Mouse (Mus musculus) embryonic facial prominence, embryonic 15.5 days (tissue): ENCODE results near the gene Pctp. TPM values are rescaled to one million over a fixed set of nuclear protein-coding genes. Genes with fewer than 3 reads are reported as not detected.

Experiments
- ATAC-seq: fragments of 200-750 bp; cut with Nextera tagmentation; 2 replicates; pipeline ENCODE4 v1.8.0; 2017; ENCODE audit warnings: low read depth, moderate TSS enrichment; ENCODE audit not compliant: insufficient number of reproducible peaks, low FRiP score, low TSS enrichment
- H3K27ac ChIP-seq: fragments of 300-500 bp; sonication (generic); replicated peaks from 2 replicates; pipeline ENCODE4 v1.5.1; 2015; ENCODE audit warnings: mild to moderate bottlenecking, inconsistent platforms
- H3K27me3 ChIP-seq: fragments of 300-500 bp; sonication (generic); 2 replicates; pipeline ENCODE4 v1.6.1; 2015; ENCODE audit warnings: inconsistent platforms
- H3K36me3 ChIP-seq: fragments of 300-500 bp; sonication (generic); 2 replicates; pipeline ENCODE4 v1.6.1; 2015; ENCODE audit warnings: mild to moderate bottlenecking, inconsistent platforms
- H3K4me1 ChIP-seq: fragments of 300-500 bp; sonication (generic); 2 replicates; pipeline ENCODE4 v1.6.1; 2015; ENCODE audit warnings: inconsistent platforms
- H3K4me2 ChIP-seq: fragments of 300-500 bp; sonication (generic); replicated peaks from 2 replicates; pipeline ENCODE4 v1.6.1; 2015; ENCODE audit warnings: mild to moderate bottlenecking, inconsistent platforms
- H3K4me3 ChIP-seq: fragments of 300-500 bp; sonication (generic); replicated peaks from 2 replicates; pipeline ENCODE4 v1.5.1; 2015; ENCODE audit warnings: mild to moderate bottlenecking, inconsistent platforms
- H3K9ac ChIP-seq: fragments of 300-500 bp; sonication (generic); 2 replicates; pipeline ENCODE4 v1.6.1; 2015; ENCODE audit warnings: inconsistent platforms
- H3K9me3 ChIP-seq: fragments of 300-500 bp; sonication (generic); replicated peaks from 2 replicates; pipeline ENCODE4 v1.6.1; 2016; ENCODE audit warnings: inconsistent platforms
- WGBS: fragments of 180-500 bp; shearing (Covaris S2); methylation state at CpG from one replicate; pipeline ENCODE4 v1.1.7; 2015; 5-methylcytosine and 5-hydroxymethylcytosine counted together
- polyA plus RNA-seq: library from polyadenylated mRNA; unstranded; fragments of >200 nt; fragmentation: Nextera tagmentation; extraction: Ambion mirVana; gene quantifications from 2 replicates; pipeline ENCODE4 v1.2.1, GENCODE M21; 2015

Pctp gene
- polyA plus RNA-seq = 4.7 and 4.9 TPM in 2 replicates

DNA sequence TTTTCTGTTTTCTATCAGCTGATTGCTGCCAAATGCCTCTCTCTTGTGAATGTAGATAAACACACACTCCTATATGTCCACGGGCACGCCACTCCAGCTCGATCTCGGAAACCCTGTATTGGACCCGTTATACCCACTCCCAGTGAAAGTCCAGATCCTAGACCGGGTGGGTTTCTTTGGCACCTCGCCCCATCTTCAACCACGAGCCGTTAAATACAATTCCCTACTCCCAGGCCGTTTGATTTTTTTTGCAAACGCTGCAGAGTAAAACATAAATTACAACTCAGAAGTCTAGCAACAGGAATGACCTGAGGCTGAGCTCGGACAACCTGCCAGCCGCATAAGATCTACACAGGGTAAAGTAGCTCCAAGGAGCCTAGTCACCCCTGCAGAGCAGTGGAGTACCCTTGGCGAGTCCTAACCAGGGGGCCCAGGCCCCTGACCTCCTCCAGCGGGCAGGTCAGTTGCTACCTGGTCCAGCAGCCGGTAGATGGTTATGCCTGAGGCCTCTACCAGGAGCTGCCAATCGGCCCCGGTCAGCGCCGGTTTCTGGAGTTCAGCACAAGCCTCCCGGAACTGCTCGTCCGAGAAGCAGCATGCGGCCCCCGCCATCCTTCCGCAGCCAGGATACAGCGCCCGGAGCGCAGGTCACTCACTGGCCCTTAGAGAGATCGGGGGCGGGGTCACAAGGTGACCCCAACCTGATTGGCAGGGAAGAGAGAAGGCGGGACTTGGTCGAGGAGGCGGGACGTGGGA lies at the start of gene Pctp:
TSS of gene Pctp (minus strand) at position 664 of the 756 bp plus-strand sequence.
- 12% methylated on average over 35 of the region's 35 CpGs for WGBS
- no peaks in the 10 kb centered on the region for H3K27me3 ChIP-seq
- H3K27ac ChIP-seq = 0 out of 2 replicates have a peak within 1 kb of the TSS, but pooled peaks have one; percentile 39
- no peaks in the 10 kb centered on the region for H3K36me3 ChIP-seq
- peak within 1 kb of the TSS; percentile 54 for H3K4me3 ChIP-seq
- peak; percentile 90 for ATAC-seq
- H3K4me1 ChIP-seq = 0 out of 2 replicates have a peak, but pooled peaks cover 7% of the 10 kb centered on the region
- peak within 1 kb of the TSS; percentile 41 for H3K9ac ChIP-seq
- no peaks in the 10 kb centered on the region for H3K9me3 ChIP-seq
- H3K4me2 ChIP-seq = peak within 1 kb of the TSS; percentile 86

GRCm38 (mm10) chr11:90050016-90050415 lies 47.3 kb upstream of the Pctp start:
- H3K4me3 ChIP-seq = no peak overlapping the region
- H3K4me2 ChIP-seq = no peak overlapping the region
- H3K4me1 ChIP-seq = peaks cover 16% of the 10 kb centered on the region
- no peak overlapping the region for H3K9ac ChIP-seq
- H3K9me3 ChIP-seq = no peaks in the 10 kb centered on the region
- H3K27ac ChIP-seq = no peak overlapping the region
- no peak for ATAC-seq
- H3K36me3 ChIP-seq = no peaks in the 10 kb centered on the region
- 88% methylated on average over 7 of the region's 7 CpGs for WGBS
- H3K27me3 ChIP-seq = no peaks in the 10 kb centered on the region

GRCm38 (mm10) chr11:90047271-90047670 lies 44.6 kb upstream of the Pctp start:
- Histone ChIP-seq H3K27me3 (no peaks in the 10 kb centered on the region), H3K27ac (no peak overlapping the region), H3K4me3 (no peak overlapping the region), H3K36me3 (no peaks in the 10 kb centered on the region), H3K4me2 (no peak overlapping the region), H3K9ac (no peak overlapping the region), H3K9me3 (no peaks in the 10 kb centered on the region), H3K4me1 (no peaks in the 10 kb centered on the region)
- ATAC-seq = no peak
- WGBS = 80% methylated on average over 9 of the region's 9 CpGs

DNA sequence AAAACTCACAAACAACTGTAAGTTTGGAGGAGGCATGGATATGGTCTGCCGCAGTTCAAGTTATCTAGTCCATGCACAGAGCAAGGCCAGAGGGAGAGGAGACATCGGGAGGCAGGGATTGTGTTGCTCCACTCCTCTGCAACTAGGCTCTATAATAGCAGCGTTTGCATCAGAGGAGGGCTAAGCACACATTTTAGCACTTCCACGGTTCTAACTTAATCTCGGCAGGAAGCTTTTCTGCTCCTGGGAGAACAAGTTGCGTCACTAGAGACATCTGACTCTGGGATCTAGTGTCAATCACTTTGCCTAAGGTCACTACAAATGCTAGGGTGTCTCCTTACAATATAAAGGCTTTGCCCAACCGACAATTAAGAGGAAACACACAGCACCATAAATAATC lies 43.5 kb upstream of the Pctp start:
- H3K4me2 ChIP-seq = no peak overlapping the region
- H3K36me3 ChIP-seq = no peaks in the 10 kb centered on the region
- H3K9me3 ChIP-seq = no peaks in the 10 kb centered on the region
- no peak overlapping the region for H3K4me3 ChIP-seq
- no peak overlapping the region for H3K27ac ChIP-seq
- H3K27me3 ChIP-seq = no peaks in the 10 kb centered on the region
- no peaks in the 10 kb centered on the region for H3K4me1 ChIP-seq
- no peak for ATAC-seq
- WGBS = 26% methylated on average over 7 of the region's 7 CpGs
- no peak overlapping the region for H3K9ac ChIP-seq

DNA sequence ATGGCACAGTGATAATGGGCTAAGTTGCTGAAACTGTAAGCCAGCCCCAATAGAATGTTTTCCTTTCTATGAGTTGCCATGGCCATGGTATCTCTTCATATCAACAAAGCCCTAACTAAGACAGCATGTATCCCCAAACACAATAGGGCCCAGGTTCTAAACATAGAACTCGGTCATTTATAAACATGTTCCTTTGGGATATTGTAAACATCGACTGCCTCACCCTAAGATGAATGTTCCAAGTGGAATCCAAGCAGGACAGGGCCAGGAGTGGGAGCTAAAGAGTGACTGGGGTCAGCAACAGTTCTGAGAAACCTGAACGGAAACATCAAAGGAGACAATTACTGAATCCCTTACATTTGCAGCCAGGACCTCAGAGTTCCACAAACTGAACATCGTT lies 41.8 kb upstream of the Pctp start:
- Histone ChIP-seq H3K9ac (no peak overlapping the region), H3K4me1 (no peaks in the 10 kb centered on the region), H3K9me3 (no peaks in the 10 kb centered on the region), H3K27me3 (no peaks in the 10 kb centered on the region), H3K36me3 (no peaks in the 10 kb centered on the region), H3K4me3 (no peak overlapping the region), H3K4me2 (no peak overlapping the region), H3K27ac (no peak overlapping the region)
- 83% methylated on average over 4 of the region's 4 CpGs for WGBS
- no peak for ATAC-seq

GRCm38 (mm10) chr11:90038022-90038421 lies 35.3 kb upstream of the Pctp start:
- Histone ChIP-seq H3K4me1 (peaks cover 5% of the 10 kb centered on the region; the same call in 1 of the 2 replicates), H3K4me2 (no peak overlapping the region), H3K36me3 (peaks cover 17% of the 10 kb centered on the region; the same call in 1 of the 2 replicates), H3K4me3 (no peak overlapping the region), H3K9me3 (0 out of 2 replicates have a peak, but pooled peaks cover 4% of the 10 kb centered on the region), H3K27ac (peak overlapping the region; percentile 30; the same call in 1 of the 2 replicates), H3K27me3 (no peaks in the 10 kb centered on the region), H3K9ac (no peak overlapping the region)
- no peak for ATAC-seq
- WGBS = 13% methylated on average over 5 of the region's 5 CpGs

DNA sequence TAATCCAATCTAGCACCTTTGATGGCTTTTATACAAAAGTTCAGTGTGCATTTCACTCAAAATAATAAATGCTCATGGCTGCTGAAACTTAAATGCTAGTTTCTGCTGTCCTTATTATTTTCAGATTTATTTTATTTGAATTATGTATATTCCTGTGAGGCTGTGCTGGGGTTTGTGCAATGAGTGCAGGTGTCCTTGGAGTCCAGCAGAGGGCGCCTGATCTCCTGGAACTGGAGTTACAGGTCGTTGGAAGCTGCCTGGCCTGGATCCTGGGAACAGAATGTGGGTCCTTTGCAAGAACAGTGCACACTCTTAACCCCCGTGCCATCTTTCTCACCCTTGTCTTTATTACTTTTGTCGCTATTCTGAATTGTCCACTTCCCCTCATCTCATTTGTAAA lies 33.7 kb upstream of the Pctp start:
- Histone ChIP-seq H3K27me3 (no peaks in the 10 kb centered on the region), H3K9me3 (0 out of 2 replicates have a peak, but pooled peaks cover 4% of the 10 kb centered on the region), H3K27ac (no peak overlapping the region), H3K9ac (no peak overlapping the region), H3K4me3 (no peak overlapping the region), H3K4me1 (peaks cover 14% of the 10 kb centered on the region), H3K4me2 (no peak overlapping the region), H3K36me3 (peaks cover 17% of the 10 kb centered on the region; the same call in 1 of the 2 replicates)
- WGBS = 87% methylated on average over 4 of the region's 4 CpGs
- no peak for ATAC-seq

- H3K9me3 ChIP-seq = 0 out of 2 replicates have a peak, but pooled peaks cover 4% of the 10 kb centered on the region
- no peak overlapping the region for H3K9ac ChIP-seq
- no peak overlapping the region for H3K4me3 ChIP-seq
- no peak for ATAC-seq
- H3K36me3 ChIP-seq = peaks cover 17% of the 10 kb centered on the region; the same call in 1 of the 2 replicates
- no peaks in the 10 kb centered on the region for H3K27me3 ChIP-seq
- peaks cover 15% of the 10 kb centered on the region for H3K4me1 ChIP-seq
- no peak overlapping the region for H3K4me2 ChIP-seq
- WGBS = 85% methylated on average over 14 of the region's 14 CpGs
- no peak overlapping the region for H3K27ac ChIP-seq
Observed at GRCm38 (mm10) chr11:90035532-90035931, 32.8 kb upstream of the Pctp start.

DNA sequence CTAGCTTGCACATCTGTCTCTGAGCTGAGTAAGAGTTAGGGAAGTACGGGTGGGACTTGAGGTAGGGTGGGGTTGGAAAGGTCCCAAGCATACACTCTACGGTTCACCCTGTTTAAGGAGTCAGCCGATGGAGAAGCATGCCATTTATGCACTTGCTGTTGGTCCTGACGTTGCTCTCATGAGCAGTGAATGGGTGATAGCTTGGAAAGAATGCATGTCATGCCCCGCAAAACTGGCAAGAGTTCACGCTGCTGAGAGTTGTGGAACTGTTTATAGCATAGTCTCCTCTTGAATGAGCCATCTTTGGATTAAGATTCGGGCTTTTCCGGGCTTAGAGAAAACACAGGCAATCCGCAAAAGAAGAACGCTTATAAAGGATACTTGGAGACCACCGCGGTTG lies 32.0 kb upstream of the Pctp start:
- WGBS = 75% methylated on average over 12 of the region's 12 CpGs
- Histone ChIP-seq H3K9me3 (0 out of 2 replicates have a peak, but pooled peaks cover 4% of the 10 kb centered on the region), H3K27ac (no peak overlapping the region), H3K36me3 (peaks cover 17% of the 10 kb centered on the region; the same call in 1 of the 2 replicates), H3K4me1 (peaks cover 21% of the 10 kb centered on the region), H3K4me2 (no peak overlapping the region), H3K27me3 (no peaks in the 10 kb centered on the region), H3K4me3 (no peak overlapping the region), H3K9ac (no peak overlapping the region)
- no peak for ATAC-seq

DNA sequence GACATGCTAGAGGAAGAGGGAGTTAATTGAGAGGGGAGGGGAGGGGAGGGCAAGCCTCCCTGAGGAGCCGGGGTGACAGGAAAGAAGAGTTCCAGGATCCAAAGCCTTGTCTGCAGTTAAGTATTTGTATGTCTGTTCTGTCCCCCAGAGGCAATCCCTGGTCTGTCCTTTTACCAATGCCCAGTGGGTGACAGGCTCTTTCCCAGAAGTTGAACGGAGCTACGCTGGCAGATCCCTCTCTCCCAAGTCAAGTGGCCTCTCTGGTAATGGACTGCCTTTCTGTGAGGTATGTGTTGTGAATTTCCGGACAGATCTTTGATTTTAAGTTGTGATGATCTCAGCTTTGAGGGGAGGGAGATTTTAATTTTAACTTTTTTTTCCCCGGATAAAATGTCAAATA lies 30.7 kb upstream of the Pctp start:
- Histone ChIP-seq H3K9me3 (0 out of 2 replicates have a peak, but pooled peaks cover 4% of the 10 kb centered on the region), H3K4me3 (peak overlapping the region; percentile 50), H3K4me1 (peaks cover 31% of the 10 kb centered on the region), H3K9ac (no peak overlapping the region), H3K27me3 (no peaks in the 10 kb centered on the region), H3K4me2 (peak overlapping the region; percentile 63), H3K36me3 (peaks cover 17% of the 10 kb centered on the region; the same call in 1 of the 2 replicates), H3K27ac (no peak overlapping the region)
- no peak for ATAC-seq
- WGBS = 30% methylated on average over 5 of the region's 5 CpGs

DNA sequence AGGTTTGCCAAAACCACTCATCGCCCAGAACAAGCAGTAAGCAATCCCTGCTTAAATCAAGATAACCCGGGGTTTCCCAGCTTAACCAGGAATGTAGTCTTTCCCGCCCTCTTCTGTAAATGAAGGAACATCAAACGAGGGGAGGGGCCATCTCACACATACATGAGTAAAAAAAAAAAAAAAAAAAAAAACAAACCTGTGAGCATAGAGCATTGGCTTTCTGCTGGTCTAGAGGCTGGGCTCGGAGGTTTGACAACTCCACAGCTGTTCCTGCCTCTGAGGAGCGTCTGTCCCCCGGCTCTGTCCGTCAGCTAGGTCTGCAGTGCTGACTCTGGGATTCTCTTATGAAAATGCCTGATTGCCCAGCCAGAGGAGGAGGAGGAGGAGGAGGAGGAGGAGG lies 30.1 kb upstream of the Pctp start:
- H3K4me2 ChIP-seq = peak overlapping the region; percentile 63
- peaks cover 34% of the 10 kb centered on the region for H3K4me1 ChIP-seq
- no peak for ATAC-seq
- no peak overlapping the region for H3K27ac ChIP-seq
- H3K4me3 ChIP-seq = peak overlapping the region; percentile 50
- no peak overlapping the region for H3K9ac ChIP-seq
- 6% methylated on average over 8 of the region's 8 CpGs for WGBS
- H3K9me3 ChIP-seq = 0 out of 2 replicates have a peak, but pooled peaks cover 4% of the 10 kb centered on the region
- no peaks in the 10 kb centered on the region; the same call in 1 of the 2 replicates for H3K27me3 ChIP-seq
- H3K36me3 ChIP-seq = peaks cover 17% of the 10 kb centered on the region; the same call in 1 of the 2 replicates
